Comparison of ENCODE assay signal across 8 mouse cellular contexts in the genomic region with DNA sequence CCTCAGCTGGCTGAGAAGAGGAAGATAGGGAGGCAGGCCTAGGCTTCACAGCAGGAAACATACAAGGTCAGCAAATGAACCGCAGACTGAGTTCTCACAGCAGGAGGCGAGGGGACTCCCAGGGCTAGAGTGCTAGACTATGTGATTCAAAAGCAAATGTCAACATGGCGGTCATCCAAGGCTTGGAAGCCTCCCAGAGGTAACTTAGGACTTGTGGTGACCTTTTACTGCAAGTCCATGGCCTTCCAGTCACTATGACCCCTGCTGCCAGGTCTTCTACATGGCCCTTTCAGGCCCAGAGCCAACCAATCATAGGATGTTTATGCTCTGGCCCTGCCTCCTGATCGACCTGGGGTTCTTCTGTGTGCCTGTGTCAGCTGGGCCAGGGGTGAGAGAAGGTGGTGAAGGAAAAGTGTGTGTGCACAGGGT.
DNase-seq lines count a peak whose midpoint lies in the region; ATAC-seq and TF ChIP-seq lines count a peak whose summit lies in the region.
"Had no signal": no experiment of that assay in that cellular context is flagged by ENCODE, and none has a peak within 500 bp of the region (broad histone marks: within the 10 kb centered on the region; RNA-seq: fewer than 3 reads in every experiment).

No protein-coding gene starts in this region.

- WGBS in kidney, adult 2 months: 42% methylated on average over 4 of the region's 4 CpGs
- WGBS in thymus, adult 2 months: 35% methylated on average over 4 of the region's 4 CpGs

- H3K36me3 ChIP-seq in kidney, adult 2 months (ENCODE audit: control insufficient read depth, insufficient read depth, low read length): no peaks in the 10 kb centered on the region
- H3K36me3 ChIP-seq in thymus, adult 2 months (ENCODE audit: control insufficient read depth, insufficient read depth, low read length): no peaks in the 10 kb centered on the region

- no peak for TF ChIP-seq POLR2A in kidney, adult 2 months (IDR thresholded peaks at IDR 0.05; ENCODE audit: low read depth, low read length)
- TF ChIP-seq POLR2A in thymus, adult 2 months (IDR thresholded peaks at IDR 0.05; ENCODE audit: control insufficient read depth, extremely low read depth, insufficient read depth, low read length, poor library complexity): no peak

- no peaks in the 10 kb centered on the region for H3K27me3 ChIP-seq in kidney, adult 2 months (replicated peaks; ENCODE audit: control insufficient read depth, insufficient read depth, low read length)
- no peaks in the 10 kb centered on the region for H3K27me3 ChIP-seq in thymus, adult 2 months (ENCODE audit: control insufficient read depth, insufficient read depth, low read length)

- H3K4me1 ChIP-seq in kidney, adult 2 months (ENCODE audit: control insufficient read depth, insufficient read depth, low read length): no peaks in the 10 kb centered on the region
- no peaks in the 10 kb centered on the region for H3K4me1 ChIP-seq in thymus, adult 2 months (replicated peaks; ENCODE audit: control insufficient read depth, insufficient read depth, low read length)

- peak; percentile 7 to 23 for DNase-seq in spleen, postnatal 36 days (ENCODE audit: low spot score in 2 of 2)
- DNase-seq in spleen, postnatal 4 days (ENCODE audit: low spot score in 2 of 2): no peak
- DNase-seq in kidney, adult 2 months: peak; percentile 85
- peak; percentile 76 for DNase-seq in lung, postnatal 10 days
- DNase-seq in B cell, adult 2 months: no peak
- DNase-seq in thymus, adult 2 months: no peak

- ATAC-seq in common myeloid progenitor, adult 5-6 weeks (replicated peaks; ENCODE audit: low read depth, poor library complexity, severe bottlenecking): peak; percentile 60; the same call in 1 of the 2 replicates

- no peak overlapping the region for H3K27ac ChIP-seq in kidney, adult 2 months (ENCODE audit: insufficient read depth, low read depth, low read length)
- H3K27ac ChIP-seq in thymus, adult 2 months (ENCODE audit: control insufficient read depth, insufficient read depth, low read length): no peak overlapping the region
- H3K27ac ChIP-seq: left cerebral cortex, adult 2 months had no signal

- TF ChIP-seq CTCF in kidney, adult 2 months (conservative IDR thresholded peaks at IDR 0.05; ENCODE audit: insufficient read depth, insufficient read length, low read depth, low read length): no peak
- TF ChIP-seq CTCF in thymus, adult 2 months (IDR thresholded peaks at IDR 0.05; ENCODE audit: borderline replicate concordance, control insufficient read depth, extremely low read depth, insufficient read depth, low read length, poor library complexity): no peak

- H3K4me3 ChIP-seq in kidney, adult 2 months (ENCODE audit: insufficient read depth, low read depth, low read length): no peak overlapping the region
- H3K4me3 ChIP-seq in thymus, adult 2 months (ENCODE audit: control insufficient read depth, insufficient read depth, low read length): no peak overlapping the region
- H3K4me3 ChIP-seq: left cerebral cortex, adult 2 months had no signal

Comparison
In these comparisons a context has a peak if more than half of its experiments do, and no peak if none do; other contexts are left out.
1. DNase-seq: peak in spleen, postnatal 36 days (2 of 2), kidney, adult 2 months (single experiment) and lung, postnatal 10 days (single experiment); none in spleen, postnatal 4 days (0 of 2), B cell, adult 2 months (0 of 2) and thymus, adult 2 months (single experiment).